Mouse (Mus musculus) left cerebral cortex, adult 8-10 months (tissue): ENCODE results near the gene Cdhr3. TPM values are rescaled to one million over a fixed set of nuclear protein-coding genes. Genes with fewer than 3 reads are reported as not detected.

ENCODE experiments used
- DNase-seq, 2 experiments: peaks; one replicate each; pipeline ENCODE4 v3.0.0; 2022; ENCODE audit warnings: low spot score in 2 of 2
- total RNA-seq, 4 experiments: library from RNA; stranded (reverse); gene quantifications; 2 replicates each; pipeline ENCODE4 v1.2.4; 2022

Cdhr3 gene
- total RNA-seq, 4 experiments from 2014 or later = 0.78 to 3.9 (median 2.6) TPM

GRCm38 (mm10) chr12:33035089-33035718 is 57.5 kb downstream of the Cdhr3 start:
- DNase-seq = no peak

GRCm38 (mm10) chr12:33034343-33035088 is 58.2 kb downstream of the Cdhr3 start:
- no peak for DNase-seq

- DNase-seq = no peak
Measured at GRCm38 (mm10) chr12:33033221-33033620, 59.5 kb downstream of the Cdhr3 start.

GRCm38 (mm10) chr12:33030589-33030988 is 62.1 kb downstream of the Cdhr3 start:
- no peak for DNase-seq

- DNase-seq = no peak
Measured at GRCm38 (mm10) chr12:33030066-33030465, 62.6 kb downstream of the Cdhr3 start.

- no peak for DNase-seq
Measured at GRCm38 (mm10) chr12:33028708-33029107, 64.0 kb downstream of the Cdhr3 start.

GRCm38 (mm10) chr12:33028109-33028691 is 64.5 kb downstream of the Cdhr3 start:
- no peak for DNase-seq

GRCm38 (mm10) chr12:33027093-33027492 is 65.6 kb downstream of the Cdhr3 start:
- peak in 1 of 2 experiments; percentile 47 for DNase-seq

- no peak for DNase-seq
Measured at GRCm38 (mm10) chr12:33024524-33024923, 68.2 kb downstream of the Cdhr3 start.

- no peak for DNase-seq
Measured at GRCm38 (mm10) chr12:33021751-33022150, 70.9 kb downstream of the Cdhr3 start.

GRCm38 (mm10) chr12:33021140-33021539 is 71.5 kb downstream of the Cdhr3 start:
- DNase-seq = no peak

GRCm38 (mm10) chr12:33020011-33020410 is 72.7 kb downstream of the Cdhr3 start:
- DNase-seq = no peak

- no peak for DNase-seq
Measured at GRCm38 (mm10) chr12:33018601-33019000, 74.1 kb downstream of the Cdhr3 start.

GRCm38 (mm10) chr12:33016824-33017705 is 75.6 kb downstream of the Cdhr3 start:
- DNase-seq = no peak

- no peak for DNase-seq
Measured at GRCm38 (mm10) chr12:33015103-33015502, 77.6 kb downstream of the Cdhr3 start.

GRCm38 (mm10) chr12:33014050-33014796 is 78.5 kb downstream of the Cdhr3 start:
- no peak for DNase-seq

GRCm38 (mm10) chr12:33010026-33010425 is 82.6 kb downstream of the Cdhr3 start:
- DNase-seq = no peak

GRCm38 (mm10) chr12:33009206-33009966 is 83.3 kb downstream of the Cdhr3 start:
- DNase-seq = no peak

- DNase-seq = peak in 1 of 2 experiments; percentile 45
Measured at GRCm38 (mm10) chr12:33008305-33009110, 84.2 kb downstream of the Cdhr3 start.
